Mouse (Mus musculus) CD8-positive naive resting alpha-beta T cell, adult 2 months (primary cell): ENCODE data around the gene Cacnb1.

Experiments
- DNase-seq, 2 experiments: peaks; one replicate each; pipeline ENCODE4 v3.0.0; 2022; ENCODE audit warnings: low read depth in 2 of 2, low spot score in 2 of 2

The Cacnb1 gene

DNA sequence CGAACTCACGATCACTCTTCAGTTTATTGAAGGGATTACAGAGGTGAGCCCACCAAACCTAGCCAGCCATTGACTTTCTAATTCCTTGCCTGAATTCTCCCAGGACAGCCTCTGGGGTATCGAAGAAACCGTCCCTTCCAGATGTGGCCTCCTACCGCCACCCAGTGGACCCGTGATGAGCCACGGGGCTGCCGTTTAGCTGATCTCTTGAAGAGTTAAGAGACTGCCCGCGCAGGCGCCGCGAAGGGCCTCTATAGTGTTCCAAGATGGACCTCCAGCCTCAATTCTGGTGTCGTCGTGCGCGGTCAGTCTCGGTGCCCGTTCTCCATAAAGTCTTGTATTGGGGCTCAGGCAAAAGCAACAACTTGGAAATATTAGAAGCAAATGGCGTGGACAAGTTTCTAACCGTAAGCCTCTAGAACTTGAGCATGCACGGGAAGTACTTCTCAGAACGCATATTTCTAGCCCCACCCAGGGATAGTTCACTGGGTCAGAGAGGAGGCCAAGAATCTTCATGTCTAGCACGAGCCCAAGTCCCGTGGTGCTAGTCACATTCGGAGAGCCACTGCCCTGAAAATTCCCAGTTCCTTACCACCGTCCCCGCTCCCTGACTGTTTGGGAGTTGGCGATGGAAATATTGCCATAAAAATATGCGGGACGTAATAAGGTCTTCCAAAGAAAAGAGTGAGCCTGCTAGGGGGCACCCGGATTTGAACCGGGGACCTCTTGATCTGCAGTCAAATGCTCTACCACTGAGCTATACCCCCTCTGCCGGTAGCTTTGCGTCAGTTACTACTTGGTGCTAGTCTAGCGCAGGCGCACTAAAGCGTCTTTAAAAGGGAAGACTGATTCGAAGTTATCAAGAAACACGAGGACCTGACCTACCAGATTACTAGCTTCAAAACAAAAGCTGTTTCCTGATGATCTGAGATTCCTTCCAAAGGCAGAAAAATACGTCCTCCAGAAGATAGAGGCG, 35.0 kb downstream of the Cacnb1 start:
- DNase-seq = peak; percentile 97 to 99

DNA sequence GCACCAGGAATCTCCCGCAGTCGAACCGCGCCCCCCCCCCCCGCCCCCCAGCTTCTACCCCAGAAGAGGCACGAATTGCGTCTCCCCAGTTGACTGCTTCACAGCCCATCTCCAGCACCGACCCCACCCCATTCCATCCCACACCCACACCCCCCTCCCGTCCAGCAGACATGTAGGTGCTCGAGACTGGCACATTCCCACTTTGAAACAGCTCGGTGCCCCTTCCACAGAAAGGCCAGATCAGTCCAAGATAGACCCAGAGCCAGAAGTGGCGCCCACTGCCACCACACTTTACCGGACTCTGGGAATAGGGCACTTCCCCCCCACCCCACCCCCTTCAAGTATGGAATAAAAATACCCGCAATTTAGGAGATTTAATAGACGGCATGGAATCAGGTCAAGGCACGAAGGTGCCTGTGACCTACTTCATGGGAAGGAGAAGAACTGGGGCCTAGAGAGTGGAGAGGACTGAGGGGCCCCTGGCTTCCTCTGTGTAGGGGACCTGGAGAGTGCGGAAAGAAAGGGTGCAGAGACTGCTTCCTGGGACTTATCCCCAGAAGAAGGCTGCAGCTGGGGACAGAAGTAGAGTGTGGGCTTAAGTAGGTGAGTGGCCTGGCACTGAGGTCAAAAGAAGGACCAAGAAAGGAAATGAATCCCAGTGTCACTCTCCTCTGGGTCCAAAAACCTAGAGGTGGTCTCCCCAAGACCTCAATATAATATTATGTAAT, 35.9 kb downstream of the Cacnb1 start:
- no peak for DNase-seq

DNA sequence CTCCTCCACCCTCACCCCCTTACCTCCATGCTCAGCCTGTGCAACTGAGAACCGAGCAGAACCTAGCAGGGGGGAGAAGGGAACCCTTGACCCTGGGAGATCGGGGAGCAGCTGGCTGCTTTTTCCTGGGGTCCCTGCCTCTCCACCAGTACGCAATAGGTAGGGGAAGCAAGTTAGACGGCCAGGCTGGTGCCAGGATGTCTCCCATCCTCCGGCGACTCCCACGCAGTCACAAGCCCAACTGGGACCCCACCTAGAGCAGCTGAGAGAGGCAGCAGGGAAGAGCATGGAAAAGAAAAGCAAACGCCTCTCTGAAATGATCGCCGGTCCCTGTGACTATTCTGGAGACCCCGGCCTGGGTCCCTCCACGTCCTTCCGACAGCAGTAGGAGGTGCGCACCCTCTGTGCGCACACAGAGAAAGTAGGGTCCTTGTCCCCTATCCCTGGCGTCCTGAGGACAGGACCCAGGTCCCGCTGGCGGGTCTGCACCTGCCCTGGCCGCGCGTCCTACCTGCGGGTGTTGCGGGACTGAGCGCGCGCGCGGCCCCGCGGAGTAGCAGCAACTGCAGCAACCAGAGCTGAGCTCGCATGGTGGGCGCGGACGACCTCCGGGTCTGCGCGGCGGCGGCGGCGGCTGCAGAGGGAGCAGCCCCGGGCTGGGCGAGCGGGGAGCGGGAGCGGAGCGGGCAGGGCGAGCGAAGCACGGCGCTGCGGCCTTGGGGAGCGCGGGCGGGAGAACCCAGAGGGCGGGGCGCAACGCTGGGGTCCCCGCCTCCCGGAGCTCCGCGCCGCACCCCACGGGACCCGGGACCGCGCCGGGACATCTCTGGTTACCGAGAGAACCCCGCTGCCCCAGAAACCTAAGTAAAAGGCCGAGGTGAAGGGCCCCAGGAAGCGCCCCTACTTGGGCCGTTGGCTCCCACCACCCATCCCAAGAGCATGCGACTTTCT, 36.8 kb downstream of the Cacnb1 start, which contains the start of gene Plxdc1:
Gene Plxdc1, minus strand, starts transcription at position 718 of the 951 bp plus-strand sequence.
- no peak for DNase-seq

DNA sequence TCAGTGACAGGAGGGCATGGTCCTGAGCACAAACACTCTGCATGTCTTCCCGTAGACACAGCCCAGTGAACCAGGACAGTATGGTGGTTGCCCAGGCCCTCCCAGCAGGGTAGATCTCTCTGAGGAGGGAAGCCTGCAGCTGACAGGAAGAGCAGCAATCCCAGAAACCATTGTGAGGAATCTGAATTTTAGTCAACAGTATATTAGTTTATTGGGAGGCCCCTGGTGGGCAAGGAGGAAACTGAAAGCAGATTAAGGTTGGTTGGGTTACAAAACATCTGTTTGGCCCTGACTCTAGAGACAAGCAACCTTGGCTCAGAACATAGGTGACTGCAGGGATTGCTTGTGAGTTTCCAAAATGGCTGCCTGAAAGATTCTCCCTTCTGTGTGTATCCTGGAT, 38.9 kb downstream of the Cacnb1 start:
- DNase-seq = no peak

DNA sequence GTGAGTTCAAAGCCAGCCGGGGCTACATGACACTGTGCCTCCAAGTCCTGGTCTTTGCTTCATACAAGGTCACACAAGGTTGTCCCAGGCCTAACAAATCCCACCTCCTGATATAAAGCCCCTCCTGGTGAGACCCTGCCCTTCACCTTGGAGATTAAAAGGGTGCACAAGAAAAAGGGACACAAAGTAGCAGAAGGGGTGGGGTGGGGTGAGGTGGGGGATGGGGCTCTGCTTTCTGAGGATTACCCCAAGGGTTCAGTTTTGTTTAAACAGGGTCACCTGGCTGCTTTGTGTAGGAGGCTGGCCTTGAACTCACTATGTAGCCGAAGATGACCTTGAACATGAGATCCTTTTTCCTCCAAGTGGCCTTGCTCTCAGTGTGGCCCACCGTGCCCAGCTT, 39.3 kb downstream of the Cacnb1 start:
- no peak for DNase-seq

DNA sequence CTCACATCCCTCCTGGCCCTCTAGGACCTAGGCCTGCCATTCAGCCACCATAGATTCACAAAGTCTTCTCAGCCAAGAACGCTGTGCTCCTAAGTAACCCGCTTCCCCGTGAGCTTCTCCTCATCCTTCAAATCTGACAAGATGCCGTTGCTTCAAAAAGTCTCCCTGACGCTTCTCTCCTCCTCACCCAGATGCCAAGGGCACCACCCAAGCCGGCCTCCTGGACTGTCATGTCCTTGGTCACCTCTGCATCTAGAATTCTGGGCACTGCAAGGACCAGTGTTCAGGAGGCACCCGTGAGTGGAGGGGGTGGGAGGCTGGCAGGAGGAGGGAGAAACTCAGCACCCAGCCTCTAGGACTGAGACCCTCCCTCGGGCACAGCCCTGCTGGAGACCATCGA, 40.1 kb downstream of the Cacnb1 start:
- DNase-seq = no peak

DNA sequence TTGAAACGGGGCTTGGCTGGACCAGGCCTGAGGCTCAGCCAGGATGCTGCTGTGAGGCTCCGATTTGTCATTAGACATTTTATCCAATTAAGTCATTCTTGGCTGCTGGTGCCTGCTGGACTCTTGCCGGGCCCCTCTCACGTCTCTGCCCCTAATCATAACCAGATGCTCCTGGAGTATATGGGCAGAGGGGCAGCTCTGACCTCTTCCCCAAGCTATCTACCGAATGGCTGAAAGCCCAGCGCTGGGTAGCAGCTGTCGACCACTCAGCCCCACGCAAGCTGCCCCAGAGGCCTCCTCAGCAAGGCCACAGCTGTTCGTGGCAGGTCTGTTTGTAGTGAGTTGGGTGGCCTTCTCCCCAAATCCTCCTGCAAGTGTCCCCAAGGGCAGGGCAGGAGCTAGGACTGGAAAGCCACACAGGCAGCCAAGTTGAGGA, 42.3 kb downstream of the Cacnb1 start:
- no peak for DNase-seq

DNA sequence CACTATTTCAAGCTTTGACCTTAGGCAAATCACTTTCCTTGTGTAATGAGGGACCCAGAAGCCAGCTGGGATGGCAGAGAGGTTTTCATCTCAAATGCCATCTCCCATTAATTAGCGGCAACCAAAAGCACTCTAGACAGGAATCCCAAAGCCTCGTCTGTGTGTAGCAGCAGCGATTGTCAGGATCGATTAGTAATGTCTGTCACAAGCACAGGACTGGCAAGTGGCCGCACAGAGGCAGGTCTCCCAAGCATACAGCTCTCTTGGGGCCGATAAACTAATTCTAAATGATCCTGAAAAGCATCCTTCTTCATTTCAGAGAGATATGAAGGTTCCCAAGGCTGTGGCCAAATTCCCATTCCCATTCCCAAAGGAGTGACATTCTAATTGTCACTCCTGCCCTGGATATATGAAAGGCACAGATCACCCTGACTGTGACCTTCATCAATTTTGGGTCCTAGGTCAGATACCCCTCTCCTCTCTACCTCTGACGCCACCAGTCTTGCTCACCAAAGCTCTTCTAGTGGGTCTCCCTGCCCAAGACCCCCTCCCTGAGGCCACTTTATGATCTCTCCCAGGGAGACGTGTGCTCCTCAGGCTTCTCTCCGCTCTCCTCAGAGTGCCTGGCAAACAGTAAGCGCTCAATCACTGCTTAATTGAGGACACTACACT, 42.9 kb downstream of the Cacnb1 start:
- DNase-seq = no peak

DNA sequence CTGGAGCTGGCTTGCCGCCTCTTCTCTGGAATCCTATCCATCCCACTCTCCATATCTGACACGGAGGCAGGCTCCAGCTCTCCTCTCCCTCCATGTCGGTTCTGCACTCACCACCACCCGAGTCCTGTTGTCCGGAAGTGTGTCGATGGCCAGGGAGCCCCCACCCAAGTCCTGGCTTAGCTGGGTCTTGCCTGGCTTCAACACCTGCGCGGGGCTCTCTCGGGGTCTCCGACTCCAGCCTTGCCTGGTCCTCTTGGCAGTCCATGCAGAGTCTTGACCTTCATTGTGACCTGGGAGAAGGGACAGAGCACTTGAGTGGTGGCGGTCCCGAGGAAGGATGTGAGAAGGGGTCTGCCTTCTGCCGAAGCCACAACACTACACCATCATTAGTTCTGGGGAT, 44.4 kb downstream of the Cacnb1 start:
- DNase-seq = no peak

DNA sequence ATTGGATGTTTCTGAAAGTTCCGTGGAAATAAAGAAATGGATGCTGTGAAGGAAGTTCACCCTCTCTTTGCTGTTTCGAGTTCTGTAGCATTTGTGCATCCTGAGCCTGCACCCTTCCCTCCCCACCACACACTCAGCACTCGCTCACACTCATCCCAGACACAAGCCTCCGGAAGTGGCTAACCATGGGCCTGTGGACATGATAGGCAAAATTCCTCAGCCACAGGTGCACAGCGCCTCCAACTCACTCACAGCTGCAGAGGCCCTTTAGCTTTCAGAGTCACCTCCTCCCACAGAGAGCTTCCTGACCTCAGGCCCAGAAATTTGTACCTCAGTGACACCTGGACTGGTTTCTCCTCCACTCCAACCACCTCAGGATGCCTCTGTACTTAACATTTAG, 45.0 kb downstream of the Cacnb1 start:
- DNase-seq = no peak

DNA sequence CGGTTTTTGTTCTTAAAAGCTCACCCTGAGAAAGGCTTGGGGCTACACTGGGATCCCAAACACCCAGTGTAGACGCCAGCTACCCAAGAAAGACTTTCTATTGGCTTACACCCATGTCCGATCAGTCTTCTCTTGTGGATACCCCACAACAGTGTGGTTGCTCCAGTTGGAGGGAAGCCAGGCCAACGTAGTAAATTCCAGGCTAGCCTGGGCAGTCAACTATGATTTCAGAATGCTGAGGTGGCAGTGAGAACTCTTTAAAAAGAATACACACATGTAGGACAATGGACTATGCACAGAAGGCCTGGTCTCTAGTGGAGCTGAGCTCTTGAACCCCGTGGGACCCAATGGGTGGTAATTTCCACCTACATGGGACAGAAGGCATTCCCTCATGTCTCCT, 48.1 kb downstream of the Cacnb1 start:
- no peak for DNase-seq

DNA sequence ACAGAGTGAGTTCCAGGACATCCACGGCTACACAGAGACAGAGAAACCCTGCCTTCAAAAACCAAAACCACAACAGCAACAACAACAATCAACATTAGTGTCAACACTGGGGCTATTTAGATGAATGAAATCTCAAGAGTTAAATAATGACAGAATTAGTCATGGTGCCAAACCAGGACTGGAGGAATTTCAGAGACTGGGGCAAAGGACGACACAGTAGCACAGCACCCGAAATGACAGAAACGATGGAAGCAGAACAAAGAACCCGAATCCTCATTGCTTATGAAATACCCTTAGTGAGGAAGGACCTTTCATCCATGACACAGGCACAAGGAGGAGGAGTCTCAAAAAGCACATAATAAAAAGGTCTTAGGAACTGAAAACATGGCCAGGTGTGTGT, 48.7 kb downstream of the Cacnb1 start:
- DNase-seq = no peak

DNA sequence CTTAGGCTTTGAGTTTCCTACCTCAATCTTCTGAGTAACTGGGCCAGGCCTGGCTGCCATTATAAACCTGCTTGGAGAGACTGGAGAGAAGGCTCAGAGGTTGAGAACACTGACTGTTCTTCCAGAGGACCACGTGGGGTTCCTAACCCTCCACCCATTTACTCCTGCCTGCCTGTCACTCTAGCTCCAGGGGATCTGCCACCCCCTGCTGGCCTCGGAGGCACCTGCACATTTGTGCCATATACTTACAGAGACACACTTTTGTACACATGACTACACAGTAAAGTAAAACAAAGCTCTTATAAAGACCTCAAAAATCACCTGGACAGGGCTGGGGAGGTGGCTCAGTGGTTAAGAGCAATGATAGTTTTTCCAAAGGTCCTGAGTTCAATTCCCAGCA, 50.4 kb downstream of the Cacnb1 start:
- DNase-seq = no peak

DNA sequence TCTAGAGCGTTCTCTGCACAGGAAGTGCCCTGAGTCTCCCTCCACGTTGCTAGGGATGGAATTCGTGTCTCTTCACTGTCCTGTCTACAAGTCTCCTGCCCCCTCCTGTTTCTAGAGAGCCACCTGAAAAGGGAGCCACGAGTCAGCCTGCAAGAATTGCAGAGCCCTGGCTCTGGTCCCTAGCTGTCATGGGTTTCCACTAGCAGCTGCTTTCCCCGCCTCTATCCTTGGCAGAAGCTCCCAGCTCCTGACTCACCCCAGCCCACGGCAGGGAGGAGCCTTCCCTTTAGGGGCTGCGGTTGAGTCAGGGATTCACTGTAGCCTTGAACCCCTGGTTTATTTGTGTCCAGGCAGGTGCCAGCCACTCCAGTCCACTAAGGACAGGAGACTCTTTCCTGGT, 51.6 kb downstream of the Cacnb1 start:
- DNase-seq = no peak

DNA sequence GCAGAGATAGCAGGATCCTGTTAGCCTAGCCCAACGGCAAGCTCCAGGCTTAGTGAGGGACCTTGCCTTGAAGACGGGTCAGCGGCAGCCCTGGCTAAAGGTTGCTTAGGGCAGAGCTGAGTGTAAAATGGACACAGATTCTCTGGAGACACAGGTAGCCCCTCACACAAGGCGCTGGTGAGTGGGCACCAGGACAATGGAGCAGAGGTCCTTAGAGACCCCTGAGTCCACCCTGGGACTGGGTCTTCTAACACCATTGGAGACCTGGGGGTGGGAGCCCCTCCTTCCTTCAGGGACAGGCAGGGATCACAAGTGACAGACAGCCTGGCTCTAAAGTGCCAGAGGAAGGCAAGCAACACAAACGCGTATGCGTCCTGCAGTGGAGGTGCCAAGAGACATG, 52.1 kb downstream of the Cacnb1 start:
- no peak for DNase-seq

DNA sequence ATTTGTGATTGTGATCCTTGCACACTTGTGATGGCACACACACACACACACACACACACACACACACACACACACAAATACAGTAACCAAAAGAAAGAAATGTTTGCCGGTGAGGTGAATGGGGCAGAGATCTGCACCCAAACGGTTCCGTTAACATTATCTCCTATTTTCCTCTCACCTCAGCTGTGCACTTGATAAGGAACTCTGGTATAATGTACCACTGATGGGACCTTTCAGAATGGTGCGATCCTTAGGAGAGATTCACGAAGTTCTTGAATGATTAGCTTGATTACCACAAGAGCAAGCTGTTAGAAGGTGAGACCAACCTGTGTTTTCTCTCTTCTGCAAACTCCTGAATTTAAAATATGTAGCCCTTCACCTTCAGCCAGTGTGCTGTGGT, 54.4 kb downstream of the Cacnb1 start:
- DNase-seq = no peak

DNA sequence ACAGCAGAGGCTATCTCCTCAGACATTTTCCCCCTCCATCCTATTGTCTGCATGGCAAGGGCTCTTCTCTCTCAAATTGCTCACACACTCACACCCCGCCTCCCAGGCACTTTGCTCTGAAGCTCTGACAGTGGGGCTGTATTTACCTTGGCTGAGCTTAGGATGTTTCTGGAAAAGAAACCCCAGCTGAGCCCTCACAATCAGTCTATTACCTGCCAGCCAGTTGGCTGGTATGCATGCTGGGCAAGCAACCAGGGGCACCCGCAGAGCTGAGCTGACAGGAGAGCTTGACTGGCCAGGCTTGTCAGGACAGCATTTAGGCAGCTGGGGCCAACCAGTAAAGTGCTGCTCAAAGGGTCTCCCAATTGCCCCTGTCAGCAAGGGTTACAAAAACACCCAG, 55.7 kb downstream of the Cacnb1 start:
- DNase-seq = no peak

DNA sequence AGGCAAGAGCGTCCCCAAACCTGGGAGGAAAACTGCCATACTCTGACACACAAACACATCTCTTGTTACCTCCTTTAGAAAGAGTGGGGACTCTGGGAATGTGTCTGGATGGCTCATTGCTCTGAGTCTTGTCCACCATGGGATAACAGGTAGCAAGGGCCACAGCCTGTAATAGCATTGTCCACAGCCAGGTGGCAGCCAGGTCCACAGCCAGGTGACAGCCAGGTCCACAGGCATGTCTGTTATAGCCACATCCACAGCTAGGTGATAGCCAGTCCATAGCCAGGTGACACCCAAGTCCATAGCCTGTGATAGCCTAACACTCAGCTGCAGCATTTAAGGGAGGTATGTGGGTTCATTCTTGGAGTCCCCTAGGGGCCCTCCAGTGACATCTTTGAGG, 61.9 kb downstream of the Cacnb1 start:
- no peak for DNase-seq

DNA sequence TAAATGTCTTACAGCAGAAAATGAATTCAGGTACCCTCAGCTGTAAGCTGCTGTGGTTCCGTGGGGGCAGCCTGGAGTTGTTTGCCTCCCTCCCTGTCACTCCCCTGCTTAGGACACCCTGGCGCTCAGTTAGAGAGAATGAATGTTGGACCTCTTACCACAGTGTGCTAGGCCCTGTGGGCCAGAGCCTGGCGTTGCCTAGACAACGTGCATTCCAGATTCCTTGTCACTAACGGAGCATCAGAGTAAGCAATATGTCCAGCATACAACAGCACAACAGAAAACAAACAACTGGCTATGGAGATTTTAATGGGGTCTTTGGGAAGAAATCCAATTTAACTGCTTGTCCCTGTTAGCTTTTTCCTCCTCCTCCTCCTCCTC, 63.5 kb downstream of the Cacnb1 start:
- DNase-seq = no peak

DNA sequence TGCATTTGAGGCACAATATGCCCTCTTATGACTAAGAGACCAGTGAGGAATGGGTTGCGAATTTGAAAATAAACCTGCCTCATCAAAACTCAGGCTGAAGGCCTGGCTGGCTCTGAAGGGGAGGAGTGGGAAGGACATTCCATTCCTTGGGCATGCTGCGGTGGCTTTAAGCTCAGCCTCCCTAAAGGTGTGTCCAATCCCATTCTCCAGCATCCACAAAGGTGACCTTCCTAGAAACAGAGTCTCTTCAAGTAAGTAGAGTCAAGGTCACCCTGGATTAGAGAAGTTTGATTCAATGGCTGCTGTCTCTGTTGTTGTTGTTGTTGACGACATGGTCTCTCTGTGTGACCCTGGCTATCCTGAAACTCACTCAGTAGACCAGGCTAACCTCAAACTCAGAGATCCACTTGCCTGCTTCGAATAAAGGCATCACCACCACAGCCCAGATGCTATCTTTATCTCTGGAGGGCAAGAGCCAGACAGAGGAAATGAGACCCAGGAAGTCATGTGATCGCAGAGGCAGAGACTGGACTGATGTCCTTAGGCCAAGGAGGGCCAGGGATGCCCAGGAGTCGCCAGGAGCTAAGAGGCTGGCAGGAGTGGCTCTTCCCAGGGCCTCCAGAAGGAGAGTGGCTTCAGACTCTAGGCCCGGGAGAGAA, 64.1 kb downstream of the Cacnb1 start:
- DNase-seq = no peak
